Mouse (Mus musculus) liver, adult 10 weeks (tissue): ENCODE measurements around the gene Shd. TPM values are rescaled to one million over a fixed set of nuclear protein-coding genes. Genes with fewer than 3 reads are reported as not detected.

Experiments
- polyA plus RNA-seq: library from polyadenylated mRNA; stranded (reverse); fragments of 350-450 nt; fragmentation: Illumina TruSeq; extraction: RNeasy Lipid Tissue Mini Kit (QIAGEN cat#74804); gene quantifications from one replicate; pipeline ENCODE4 v1.2.3, GENCODE M21; 2014; ENCODE audit warnings: low read depth, low replicate concordance

Gene Shd
- polyA plus RNA-seq: not detected

DNA sequence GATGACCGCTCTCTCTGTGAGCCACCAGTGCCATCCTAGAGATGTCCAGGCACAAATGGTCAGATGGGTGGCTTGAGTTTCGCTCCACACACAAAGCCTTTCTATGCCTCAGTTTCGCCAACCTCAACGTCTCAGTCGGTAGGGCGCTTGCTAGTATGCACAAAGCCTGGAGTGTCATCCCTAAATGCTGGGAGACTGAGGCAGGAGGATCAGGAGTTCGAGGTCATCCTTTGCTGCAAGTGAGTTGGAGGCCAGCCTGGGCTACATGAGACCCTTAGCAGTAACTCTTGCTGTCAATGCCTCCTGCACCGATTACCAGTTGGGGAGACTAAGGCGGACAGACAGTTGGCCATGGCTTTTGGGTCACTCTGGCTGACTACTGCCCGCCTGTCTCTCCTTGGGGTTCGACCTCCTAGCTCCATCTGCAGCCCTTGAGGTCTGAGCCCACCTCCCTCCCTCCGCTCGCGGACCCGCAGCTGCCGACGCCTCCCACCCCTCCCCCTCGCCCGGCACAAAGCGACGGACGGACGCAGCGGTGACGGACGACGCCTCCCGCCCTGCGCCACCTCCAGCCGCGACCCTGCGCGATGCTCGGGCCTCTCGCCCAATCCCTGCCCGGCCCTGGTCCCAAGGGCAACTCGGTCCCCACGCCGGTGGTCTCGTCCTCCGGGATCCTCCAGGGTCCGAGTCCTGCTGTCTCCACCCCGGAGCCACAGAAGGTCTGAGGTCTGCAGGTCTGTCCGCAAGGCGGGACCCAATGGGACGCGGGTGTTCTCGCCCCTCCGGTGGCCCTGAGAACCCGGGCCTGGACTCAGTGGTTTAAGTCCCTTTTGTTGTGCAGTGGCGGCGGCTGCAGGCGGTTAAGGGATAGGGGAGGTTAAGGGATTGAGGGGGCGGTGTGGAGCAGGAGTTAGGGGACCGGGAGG, at the start of gene Shd:
Gene Shd (plus strand): TSS at position 502 of the 926 bp plus-strand sequence.

DNA sequence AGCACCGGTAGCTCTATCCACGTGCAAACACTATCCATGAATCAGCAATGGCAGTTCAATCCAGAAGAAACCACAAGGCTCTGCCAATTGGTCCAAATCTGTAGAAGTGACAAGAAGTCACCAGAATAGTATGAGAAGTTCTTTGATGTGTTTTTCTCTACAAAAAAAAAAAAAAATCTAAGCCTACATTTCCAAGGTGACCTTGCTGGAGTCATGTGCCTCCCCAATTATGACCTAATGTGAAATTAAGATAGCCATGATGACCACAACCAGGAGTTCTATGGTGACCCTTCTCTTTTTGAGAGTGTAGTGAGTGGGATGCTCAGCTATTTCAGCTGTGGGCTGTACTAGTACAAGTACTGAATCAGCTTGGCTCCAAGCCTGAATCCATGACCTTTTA, 20.9 kb upstream of the Shd start, which contains the start of gene Zfp119b:
Gene Zfp119b (minus strand): TSS at position 101 of the 400 bp plus-strand sequence.

GRCm38 (mm10) chr17:55952447-55953027, 17.7 kb upstream of the Shd start, which contains the start of gene Ebi3:
Ebi3 (plus strand) TSS chr17:55952640.

GRCm38 (mm10) chr17:55958918-55959728, 11.1 kb upstream of the Shd start, which contains the start of gene Yju2:
Yju2 (plus strand) TSS chr17:55959099.

GRCm38 (mm10) chr17:55986030-55986961, 16.0 kb downstream of the Shd start, which contains the start of gene Fsd1:
Fsd1 (plus strand) TSS chr17:55986509.

GRCm38 (mm10) chr17:56005415-56006061, 35.3 kb downstream of the Shd start, which contains the start of the genes Stap2 and Mpnd:
Stap2 (minus strand) TSS chr17:56005584.
Mpnd (plus strand) TSS chr17:56005711.

Other genes starting within 250 kb of the Shd start
- 7.3 TPM for gene Adgre4, start 220.5 kb upstream of the Shd start, polyA plus RNA-seq
- 15.8 TPM for gene Zfp119a, start 91.5 kb upstream of the Shd start, polyA plus RNA-seq
- 23.9 TPM for gene Zfp959, start 78.4 kb upstream of the Shd start, polyA plus RNA-seq
- gene Zfp119b, start 21.0 kb upstream of the Shd start, polyA plus RNA-seq: 11.8 TPM
- not detected for gene Ebi3, start 17.8 kb upstream of the Shd start, polyA plus RNA-seq
- 0.45 TPM for gene Yju2, start 11.4 kb upstream of the Shd start, polyA plus RNA-seq
- not detected for gene Fsd1, start 16.0 kb downstream of the Shd start, polyA plus RNA-seq
- gene Stap2, start 35.1 kb downstream of the Shd start, polyA plus RNA-seq: 10.6 TPM
- 1.8 TPM for gene Mpnd, start 35.2 kb downstream of the Shd start, polyA plus RNA-seq
- 0.42 TPM for gene Sh3gl1, start 66.2 kb downstream of the Shd start, polyA plus RNA-seq
- gene Chaf1a, start 70.0 kb downstream of the Shd start, polyA plus RNA-seq: 0.13 TPM
- 15.0 TPM for gene Ubxn6, start 104.6 kb downstream of the Shd start, polyA plus RNA-seq
- gene Hdgfl2, start 109.2 kb downstream of the Shd start, polyA plus RNA-seq: 4.5 TPM
- gene Plin4, start 139.3 kb downstream of the Shd start, polyA plus RNA-seq: 0.24 TPM
- 8.7 TPM for gene Plin5, start 147.1 kb downstream of the Shd start, polyA plus RNA-seq
- 5.9 TPM for gene Lrg1, start 151.5 kb downstream of the Shd start, polyA plus RNA-seq
- not detected for gene Sema6b, start 169.9 kb downstream of the Shd start, polyA plus RNA-seq
- gene Tnfaip8l1, start 192.0 kb downstream of the Shd start, polyA plus RNA-seq: 7.9 TPM
- gene Mydgf, start 213.5 kb downstream of the Shd start, polyA plus RNA-seq: 15.3 TPM
- gene Dpp9, start 248.4 kb downstream of the Shd start, polyA plus RNA-seq: 1.1 TPM